Mouse (Mus musculus): ENCODE results near the gene Styk1. TPM values are rescaled to one million over a fixed set of nuclear protein-coding genes. Genes with fewer than 3 reads are reported as not detected.

Styk1 gene
- total RNA-seq (2018; cell fraction: chromatin; rRNA removed): under 1 TPM in 5 of 26 experiments, not detected in 21; 0.32 to 0.68 (median 0.58) TPM
- under 1 TPM in 1 of 26 experiments, not detected in 25; 0.05 TPM for total RNA-seq (2018; cell fraction: cytosol; rRNA removed)
- under 1 TPM in 1 of 26 experiments, not detected in 25; 0.69 TPM for total RNA-seq (2018; cell fraction: nucleus; rRNA removed)
- not detected in 3 replicates for polyA plus RNA-seq (2018)

DNA sequence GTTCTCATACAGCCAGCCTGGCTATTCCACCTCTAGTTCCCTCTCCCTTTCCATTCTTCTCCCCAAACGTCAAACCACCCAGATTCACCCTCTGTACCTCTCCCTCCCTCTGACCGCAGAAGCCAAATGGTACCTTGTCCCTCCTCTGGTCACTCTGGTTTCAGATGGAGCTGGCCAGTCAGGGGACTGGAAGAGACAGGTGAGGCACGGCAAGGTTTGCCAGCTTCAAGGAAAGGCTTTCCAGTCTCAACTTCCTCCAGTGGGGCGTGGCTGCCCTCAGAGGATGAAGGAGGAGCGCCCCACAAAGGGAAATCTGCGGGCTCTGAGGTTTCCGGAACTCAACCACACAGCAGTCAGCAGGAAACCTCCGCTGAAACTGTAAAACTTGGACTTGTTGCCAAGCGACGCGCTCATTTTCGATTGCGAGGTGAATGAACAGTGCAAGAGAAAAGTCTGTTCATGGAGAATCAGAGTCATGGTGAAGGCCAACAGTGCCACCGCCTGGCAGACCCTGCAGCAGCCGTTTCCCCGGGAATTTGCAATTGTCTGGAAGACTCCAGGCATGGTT lies at the start of gene Styk1:
TSS of gene Styk1 (minus strand) at position 246 of the 568 bp plus-strand sequence.
- under 1% methylated on average over 16 of the region's 16 CpGs for WGBS (ENCODE audit: missing documents)
- Histone ChIP-seq H3K36me3 (ENCODE audit: inconsistent target) (no peaks in the 10 kb centered on the region), H3K4me3 (ENCODE audit: inconsistent target) (no peak within 1 kb of the TSS)

GRCm38 (mm10) chr6:131403036-131403435 lies 49.6 kb upstream of the Styk1 start:
- Histone ChIP-seq H3K79me2 (ENCODE audit: inconsistent target) (no peaks in the 10 kb centered on the region), H3K27ac (no peak overlapping the region), H3K4me3 (ENCODE audit: inconsistent target) (no peak overlapping the region), H3K36me3 (ENCODE audit: inconsistent target) (no peaks in the 10 kb centered on the region)
- 77% methylated on average over 2 of the region's 2 CpGs for WGBS (ENCODE audit: missing documents)

More for the DNA sequence above, at the start of gene Styk1:
- Histone ChIP-seq H3K27ac (no peak within 1 kb of the TSS), H3K79me2 (ENCODE audit: inconsistent target) (no peaks in the 10 kb centered on the region)

GRCm38 (mm10) chr6:131402606-131403005 lies 49.2 kb upstream of the Styk1 start:
- Histone ChIP-seq H3K27ac (no peak overlapping the region), H3K36me3 (ENCODE audit: inconsistent target) (no peaks in the 10 kb centered on the region), H3K4me3 (ENCODE audit: inconsistent target) (no peak overlapping the region), H3K79me2 (ENCODE audit: inconsistent target) (no peaks in the 10 kb centered on the region)

GRCm38 (mm10) chr6:131401259-131401658 lies 47.9 kb upstream of the Styk1 start:
- no peak overlapping the region for H3K4me3 ChIP-seq (ENCODE audit: inconsistent target)
- 94% methylated on average over 2 of the region's 2 CpGs for WGBS (ENCODE audit: missing documents)
- H3K27ac ChIP-seq: no peak overlapping the region
- no peaks in the 10 kb centered on the region for H3K36me3 ChIP-seq (ENCODE audit: inconsistent target)
- no peaks in the 10 kb centered on the region for H3K79me2 ChIP-seq (ENCODE audit: inconsistent target)

- H3K36me3 ChIP-seq (ENCODE audit: inconsistent target): no peaks in the 10 kb centered on the region
Observed at GRCm38 (mm10) chr6:131396650-131397049, 43.3 kb upstream of the Styk1 start.

DNA sequence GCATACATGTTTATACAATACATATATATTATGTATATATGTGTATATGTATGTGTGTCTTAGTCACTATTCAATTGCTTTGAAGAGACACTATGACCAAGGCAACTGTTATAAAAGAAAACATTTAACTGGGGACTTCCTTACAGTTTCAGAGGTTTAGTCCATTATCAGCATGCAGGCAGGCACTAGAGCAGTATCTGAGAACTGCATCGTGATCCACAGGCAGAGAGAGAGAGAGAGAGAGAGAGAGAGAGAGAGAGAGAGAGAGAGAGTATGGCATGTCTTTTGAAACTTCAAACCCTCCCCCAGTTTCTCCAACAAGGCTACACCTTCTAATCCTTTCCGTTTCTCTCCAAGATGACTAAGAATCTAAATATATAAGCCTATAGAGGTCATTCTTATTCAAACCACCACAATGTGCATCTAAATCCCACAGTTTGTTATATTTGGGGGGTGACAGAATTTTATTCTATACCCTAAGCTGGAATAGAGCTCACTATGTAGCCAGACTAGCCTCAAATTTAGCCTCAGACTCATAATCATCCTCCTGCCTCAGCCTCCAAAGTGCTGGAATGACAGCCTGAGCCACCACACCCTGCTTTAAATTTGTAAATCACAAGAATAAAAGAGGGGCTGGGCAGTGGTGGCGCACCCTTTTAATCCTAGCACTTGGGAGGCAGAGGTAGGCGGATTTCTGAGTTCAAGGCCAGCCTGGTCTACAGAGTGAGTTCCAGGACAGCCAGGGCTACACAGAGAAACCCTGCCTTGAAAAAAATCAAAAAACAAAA lies 40.7 kb upstream of the Styk1 start:
- Histone ChIP-seq H3K79me2 (ENCODE audit: inconsistent target) (no peaks in the 10 kb centered on the region), H3K27ac (no peak overlapping the region), H3K36me3 (ENCODE audit: inconsistent target) (no peaks in the 10 kb centered on the region), H3K4me3 (ENCODE audit: inconsistent target) (no peak overlapping the region)
- WGBS (ENCODE audit: missing documents): 94% methylated on average over 4 of the region's 4 CpGs

More at GRCm38 (mm10) chr6:131396650-131397049, 43.3 kb upstream of the Styk1 start:
- 90% methylated on average over 1 of the region's 1 CpGs for WGBS (ENCODE audit: missing documents)
- Histone ChIP-seq H3K4me3 (ENCODE audit: inconsistent target) (no peak overlapping the region), H3K27ac (no peak overlapping the region), H3K79me2 (ENCODE audit: inconsistent target) (no peaks in the 10 kb centered on the region)

- Histone ChIP-seq H3K4me3 (ENCODE audit: inconsistent target) (peak within 1 kb of the TSS; percentile 52), H3K79me2 (ENCODE audit: inconsistent target) (peaks cover 44% of the 10 kb centered on the region), H3K27ac (no peak within 1 kb of the TSS), H3K36me3 (ENCODE audit: inconsistent target) (no peaks in the 10 kb centered on the region)
- WGBS (ENCODE audit: missing documents): 1% methylated on average over 86 of the region's 107 CpGs
Observed at GRCm38 (mm10) chr6:131388040-131389021, 34.9 kb upstream of the Styk1 start, which contains the start of gene Ybx3. Ybx3 (minus strand) TSS chr6:131388476.

GRCm38 (mm10) chr6:131387221-131388039 lies 34.0 kb upstream of the Styk1 start:
- H3K4me3 ChIP-seq (ENCODE audit: inconsistent target): peak overlapping the region; percentile 52
- 1% methylated on average over 42 of the region's 43 CpGs for WGBS (ENCODE audit: missing documents)
- no peaks in the 10 kb centered on the region for H3K36me3 ChIP-seq (ENCODE audit: inconsistent target)
- peaks cover 53% of the 10 kb centered on the region for H3K79me2 ChIP-seq (ENCODE audit: inconsistent target)
- H3K27ac ChIP-seq: no peak overlapping the region

DNA sequence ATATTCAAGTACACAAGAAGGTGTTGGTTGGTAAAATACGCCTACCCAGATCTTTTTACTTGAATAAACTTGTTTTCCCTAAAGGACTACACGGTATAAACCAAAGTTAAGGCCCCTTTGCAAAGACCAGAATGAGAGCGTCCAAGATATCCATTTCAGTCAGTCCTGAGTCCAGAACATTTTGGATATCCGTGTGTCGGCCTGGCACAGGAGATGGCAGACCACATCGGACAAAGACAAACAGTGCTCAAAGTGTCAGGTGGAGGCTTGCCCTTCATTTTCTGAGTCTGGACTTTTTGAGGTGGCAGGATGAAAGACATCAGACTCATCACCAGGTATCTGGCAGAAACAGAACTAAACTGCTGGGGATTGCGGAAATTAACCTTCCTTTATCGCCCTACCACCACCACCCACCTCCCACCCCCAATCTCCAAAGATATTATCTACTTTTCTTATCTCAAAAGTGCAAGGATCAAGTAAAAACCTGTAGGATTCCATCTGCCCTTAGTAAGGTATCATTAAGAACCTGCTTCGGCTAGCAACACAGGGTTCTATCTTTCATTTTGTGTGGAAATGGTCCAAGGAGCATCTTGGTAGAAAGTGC lies 33.1 kb upstream of the Styk1 start:
- Histone ChIP-seq H3K79me2 (ENCODE audit: inconsistent target) (peaks cover 62% of the 10 kb centered on the region), H3K4me3 (ENCODE audit: inconsistent target) (peak overlapping the region; percentile 52; the same call in 1 of the 2 replicates), H3K27ac (no peak overlapping the region), H3K36me3 (ENCODE audit: inconsistent target) (no peaks in the 10 kb centered on the region)
- WGBS (ENCODE audit: missing documents): 71% methylated on average over 8 of the region's 9 CpGs

- Histone ChIP-seq H3K27ac (no peak overlapping the region), H3K36me3 (ENCODE audit: inconsistent target) (no peaks in the 10 kb centered on the region), H3K4me3 (ENCODE audit: inconsistent target) (no peak overlapping the region), H3K79me2 (ENCODE audit: inconsistent target) (peaks cover 73% of the 10 kb centered on the region)
- 100% methylated on average over 1 of the region's 1 CpGs for WGBS (ENCODE audit: missing documents)
Observed at GRCm38 (mm10) chr6:131385469-131385868, 32.1 kb upstream of the Styk1 start.

DNA sequence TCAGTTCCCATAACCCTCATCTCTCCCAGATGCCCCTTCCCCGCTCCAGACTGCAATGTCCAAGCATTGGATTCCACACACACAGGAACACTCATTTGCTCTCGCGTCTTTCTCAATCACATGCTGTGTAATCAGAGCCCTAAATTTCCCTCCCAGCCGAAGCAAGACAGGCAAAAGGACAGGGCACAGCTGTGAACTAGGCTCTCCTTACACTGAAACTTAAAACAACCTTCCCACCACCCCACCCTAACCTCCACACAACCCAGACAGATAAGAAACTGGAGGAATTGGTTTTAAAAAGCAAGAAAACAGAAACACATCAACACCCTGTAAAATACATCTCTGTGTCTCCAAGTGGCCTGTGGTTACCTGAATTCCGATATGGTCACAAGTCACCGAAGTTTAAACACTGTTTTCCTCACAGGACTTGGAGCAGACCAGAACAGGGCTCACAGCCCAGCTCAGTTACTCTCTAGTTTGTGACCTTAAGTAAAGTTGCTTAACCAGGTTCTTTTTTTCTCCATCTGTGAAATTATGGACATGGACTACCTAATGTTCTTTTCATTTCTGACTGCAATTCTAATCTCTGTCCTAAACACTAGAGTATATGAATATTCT lies 30.4 kb upstream of the Styk1 start:
- H3K4me3 ChIP-seq (ENCODE audit: inconsistent target): no peak overlapping the region

DNA sequence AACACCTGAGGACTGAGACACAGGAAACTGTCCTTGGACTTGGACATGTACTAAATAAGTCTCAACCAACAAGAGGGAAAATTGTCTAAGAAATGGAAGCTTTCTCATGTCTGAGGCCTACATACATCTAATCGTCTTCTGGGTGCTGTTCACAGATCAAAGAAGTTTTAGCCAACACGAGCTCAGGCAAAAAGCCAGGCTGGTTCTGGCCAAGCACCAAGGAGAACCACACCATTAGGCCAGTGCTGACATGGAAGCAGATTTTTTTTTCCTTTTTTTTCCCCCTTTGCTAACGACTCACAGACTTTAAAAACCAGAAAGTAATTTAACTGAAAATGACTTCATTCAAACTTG lies 29.6 kb upstream of the Styk1 start:
- Histone ChIP-seq H3K4me3 (ENCODE audit: inconsistent target) (no peak overlapping the region), H3K36me3 (ENCODE audit: inconsistent target) (0 out of 2 replicates have a peak, but pooled peaks cover 3% of the 10 kb centered on the region), H3K79me2 (ENCODE audit: inconsistent target) (peaks cover 78% of the 10 kb centered on the region), H3K27ac (no peak overlapping the region)
- WGBS (ENCODE audit: missing documents): 54% methylated on average over 3 of the region's 3 CpGs

More for the DNA sequence above, 30.4 kb upstream of the Styk1 start:
- Histone ChIP-seq H3K27ac (no peak overlapping the region), H3K36me3 (ENCODE audit: inconsistent target) (0 out of 2 replicates have a peak, but pooled peaks cover 3% of the 10 kb centered on the region), H3K79me2 (ENCODE audit: inconsistent target) (peaks cover 78% of the 10 kb centered on the region)
- WGBS (ENCODE audit: missing documents): 74% methylated on average over 6 of the region's 6 CpGs

All from macrophage (primary cell).